Mouse (Mus musculus) testis, adult 2 months (tissue): ENCODE data around the gene Gm14085.
A peak's percentile ranks its signal among the peaks of the same experiment; 100 is the strongest.

Experiments
- CTCF ChIP-seq: fragments of 200-500 bp; IDR thresholded peaks from 2 replicates; pipeline ENCODE4 v1.5.1; 2012; ENCODE audit warnings: low read depth, mild to moderate bottlenecking, inconsistent platforms, low read length, moderate library complexity; ENCODE audit not compliant: control insufficient read depth, insufficient read depth, insufficient replicate concordance
- POLR2A ChIP-seq: fragments of 200-500 bp; IDR thresholded peaks from 2 replicates; pipeline ENCODE4 v1.6.1; 2012; ENCODE audit warnings: low read depth, mild to moderate bottlenecking, inconsistent platforms, low read length, moderate library complexity; ENCODE audit not compliant: control insufficient read depth

- TF ChIP-seq CTCF (peak; percentile 63; the same call in 1 of the 2 replicates), POLR2A (no peak)
Measured at GRCm38 (mm10) chr2:122467351-122468013, 17.3 kb upstream of the Gm14085 start.
